Mouse (Mus musculus) heart, postnatal 36 days (tissue): Measurements from ENCODE around the gene Usp33. TPM values are rescaled to one million over a fixed set of nuclear protein-coding genes. Genes with fewer than 3 reads are reported as not detected.

ENCODE experiments used
- DNase-seq, 2 experiments: peaks; one replicate each; pipeline ENCODE4 v3.0.0; 2021 to 2022
- intact Hi-C: fragments of 180-260 bp; cut with DNase I; formaldehyde crosslinking; loops from one replicate; pipeline ENCODE4 v1.15.1; 2025
- total RNA-seq, 2 experiments: library from RNA; stranded (reverse); gene quantifications; 2 replicates each; pipeline ENCODE4 v1.2.3; 2021

The Usp33 gene
- total RNA-seq, 2 experiments from 2014 or later, result 26.3 to 26.4 TPM

DNA sequence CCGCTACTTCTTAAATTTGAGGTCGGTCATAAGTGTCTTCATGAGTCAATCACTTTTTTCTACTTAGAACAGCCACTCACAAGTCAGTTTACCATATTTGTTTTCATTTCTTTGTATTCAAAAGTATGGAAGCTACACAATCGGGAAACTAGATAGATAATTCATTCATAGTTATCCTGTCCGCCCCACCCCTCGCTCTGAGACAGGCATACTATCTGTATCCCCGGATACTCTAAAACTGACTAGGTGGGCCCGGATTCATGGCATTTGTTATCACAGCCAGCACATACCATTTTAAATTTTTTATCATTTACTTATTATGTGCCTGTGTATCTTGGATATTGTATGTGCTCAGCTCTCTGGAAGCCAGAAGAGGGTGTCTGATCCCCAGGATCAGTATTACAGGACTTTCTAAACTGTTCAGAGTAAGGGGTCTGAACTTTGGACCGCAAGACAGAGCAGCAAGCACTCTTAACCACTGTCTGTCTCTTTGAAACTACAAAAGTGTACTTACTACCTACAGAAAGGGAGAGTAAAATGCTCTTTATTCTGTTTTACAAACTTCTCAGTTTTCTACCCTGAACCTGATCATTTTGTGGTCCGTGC lies 51.2 kb downstream of the Usp33 start:
- intact Hi-C loops, result loop anchor here (1.0 to 10.0 kb wide), 2 partner anchors 80 to 317 kb away; partner anchors contain the start of gene Pigk
- DNase-seq, result no peak

DNA sequence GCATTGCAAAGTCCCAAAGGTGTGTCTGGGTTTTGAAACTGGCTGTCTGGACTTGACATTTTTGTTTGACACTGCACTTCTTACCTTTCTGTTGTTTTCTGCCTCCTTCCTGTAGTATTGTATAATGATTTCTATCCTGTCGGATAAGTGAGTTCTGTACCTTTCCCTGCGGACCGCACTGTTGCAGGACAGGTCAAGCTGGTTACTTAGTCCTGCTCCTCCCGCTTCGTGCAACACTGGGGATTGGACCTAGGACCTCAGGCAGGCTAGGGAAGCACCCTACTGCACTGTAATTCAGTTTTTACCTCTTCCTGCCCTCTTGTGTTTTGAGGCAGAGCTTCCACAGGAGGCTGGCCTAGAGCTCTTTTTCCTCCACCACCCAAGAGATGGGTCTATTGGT lies 54.2 kb downstream of the Usp33 start:
- no peak for DNase-seq
- intact Hi-C loops, result no loop called here

DNA sequence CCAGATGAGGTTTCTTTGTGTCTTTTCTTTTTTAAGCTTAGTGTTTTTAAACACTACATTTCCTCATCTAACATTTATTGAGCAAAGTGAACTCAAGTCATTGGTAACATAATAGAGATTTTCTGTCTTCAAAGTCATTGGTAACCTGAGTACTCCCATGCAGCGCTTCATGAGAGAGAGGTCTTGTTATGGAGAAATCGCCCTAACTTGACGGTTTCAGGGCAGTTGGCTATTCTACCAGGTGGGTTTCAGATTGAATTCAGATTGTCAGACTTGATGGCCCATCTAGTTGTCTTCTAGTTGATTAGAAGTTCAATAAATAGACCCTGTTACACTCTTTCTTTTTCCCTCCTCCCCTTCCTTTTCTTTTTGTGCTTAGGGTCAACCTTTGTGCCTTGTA lies 54.6 kb downstream of the Usp33 start:
- DNase-seq, result no peak

DNA sequence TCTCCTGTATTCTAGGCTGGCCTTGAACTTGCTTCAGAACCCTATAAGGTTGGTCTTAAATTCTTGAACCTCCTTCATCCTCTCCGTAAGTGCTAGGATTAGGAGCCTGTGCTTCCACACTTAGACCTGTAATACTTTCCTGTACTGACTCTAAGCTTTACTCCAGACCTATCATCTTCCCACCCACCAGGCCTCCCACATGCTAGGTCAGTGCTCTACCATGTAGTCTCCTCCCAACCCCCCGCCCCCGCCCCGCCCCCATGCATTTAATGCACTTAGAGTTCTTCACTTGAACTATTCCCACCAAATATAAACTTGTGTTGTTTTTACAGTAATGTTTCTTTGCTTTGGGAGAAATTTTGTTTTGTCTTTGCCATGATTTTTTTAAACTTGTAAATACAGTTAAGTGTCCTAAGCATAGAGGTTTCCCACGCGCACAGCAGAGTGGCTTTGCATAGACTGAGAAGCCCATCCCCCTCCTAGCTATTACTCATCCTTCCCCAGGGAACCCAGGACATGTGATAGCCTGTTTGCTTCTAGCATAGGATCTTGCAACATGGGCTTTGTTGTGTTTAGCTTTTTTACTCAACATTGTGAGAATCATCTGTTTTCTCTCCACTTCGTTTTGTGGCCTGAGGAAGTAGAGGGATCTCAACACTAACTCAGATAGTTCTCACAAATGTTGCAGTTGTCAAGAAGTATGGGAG lies 55.8 kb downstream of the Usp33 start:
- DNase-seq, result peak; percentile 49 to 53
- intact Hi-C loops, result no loop called here

More for the DNA sequence above, 54.6 kb downstream of the Usp33 start:
- intact Hi-C loops, result no loop called here

DNA sequence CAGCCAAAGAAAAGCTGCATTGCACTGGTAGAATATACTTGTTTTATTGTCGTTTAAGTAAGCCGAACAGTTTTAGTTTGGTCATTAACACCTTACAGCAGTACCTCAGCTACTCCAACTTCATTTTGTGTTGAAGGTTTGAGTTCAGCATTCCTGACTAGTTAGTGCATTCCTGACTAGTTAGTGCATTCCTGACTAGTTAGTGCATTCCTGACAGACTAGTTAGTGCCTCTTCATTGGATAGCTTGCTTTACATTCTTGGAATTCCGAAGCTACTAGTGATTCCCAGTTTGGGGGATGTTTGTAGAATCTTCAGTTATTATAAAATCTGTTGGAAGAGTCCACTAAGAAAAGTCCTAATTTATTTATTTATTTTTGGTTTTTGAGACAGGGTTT lies 56.4 kb downstream of the Usp33 start:
- no peak for DNase-seq
- intact Hi-C loops, result no loop called here

DNA sequence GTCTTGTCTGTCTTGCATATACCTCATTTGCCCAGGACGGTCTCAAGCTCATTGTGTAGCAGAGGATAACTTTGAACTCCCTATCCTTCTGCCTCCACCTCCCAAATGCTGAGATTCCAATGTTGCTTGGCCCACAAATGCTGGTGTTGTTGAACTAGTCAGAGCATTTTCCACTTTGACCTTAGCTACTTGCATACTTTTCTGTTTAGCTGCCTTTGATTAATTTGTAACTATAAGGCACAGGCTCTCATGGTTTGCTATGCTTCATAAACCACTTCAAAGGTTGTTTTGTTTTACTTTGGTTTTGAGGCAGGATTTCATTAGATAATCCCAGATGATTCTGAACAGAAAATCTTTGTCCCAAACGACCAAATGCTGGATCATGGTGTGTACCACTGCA lies 57.5 kb downstream of the Usp33 start:
- intact Hi-C loops, result no loop called here
- no peak for DNase-seq

DNA sequence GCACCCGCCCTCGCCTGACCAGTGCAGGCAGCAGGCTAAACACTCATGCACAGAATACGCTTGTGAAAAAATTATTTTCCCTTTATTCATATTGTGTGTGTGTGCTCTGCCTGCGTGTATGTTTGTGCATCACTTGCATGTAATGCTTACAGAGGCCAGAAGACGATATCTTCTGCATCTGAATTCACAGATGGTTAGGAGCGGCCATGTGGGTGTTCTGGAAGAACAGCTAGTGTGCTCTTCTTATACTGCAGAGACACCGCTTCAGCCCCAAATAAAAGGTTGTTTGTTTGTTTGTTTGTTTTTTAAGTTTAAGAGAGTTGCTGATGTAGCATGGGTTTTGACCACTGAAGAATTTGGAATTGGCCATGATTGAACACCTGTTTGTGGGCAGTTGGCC lies 59.1 kb downstream of the Usp33 start:
- DNase-seq, result no peak
- intact Hi-C loops, result no loop called here

DNA sequence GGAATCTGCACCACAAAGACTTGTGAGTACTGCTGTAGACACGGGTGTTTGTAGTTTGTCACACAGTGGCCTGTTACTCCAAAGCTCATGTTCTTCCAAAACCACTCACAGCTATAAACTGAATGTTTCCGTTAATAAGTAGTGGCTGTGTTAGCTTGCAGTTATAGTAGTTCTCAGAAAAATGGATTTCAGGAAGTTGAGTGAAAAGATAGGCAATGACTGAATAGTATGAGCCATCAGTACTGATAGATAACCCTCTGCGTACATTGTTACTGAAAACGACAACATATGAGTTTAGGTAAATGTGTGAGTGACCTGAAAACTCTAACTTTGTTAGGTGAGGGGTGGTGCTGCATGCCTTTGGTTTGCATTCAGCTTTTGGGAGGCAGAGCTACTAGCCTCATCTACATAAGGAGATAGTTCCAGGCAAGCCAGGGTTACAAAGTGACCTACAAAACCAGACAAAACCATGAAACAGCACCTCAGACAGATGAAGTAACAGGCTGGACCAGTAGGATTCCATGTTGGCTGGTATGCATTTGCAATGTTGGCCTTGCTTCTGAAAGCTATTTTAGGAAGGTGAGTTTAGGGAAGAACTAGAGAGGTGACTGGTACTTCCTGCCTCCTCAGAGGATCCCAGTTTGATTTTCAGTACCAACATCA lies 59.8 kb downstream of the Usp33 start:
- DNase-seq, result no peak
- intact Hi-C loops, result no loop called here

DNA sequence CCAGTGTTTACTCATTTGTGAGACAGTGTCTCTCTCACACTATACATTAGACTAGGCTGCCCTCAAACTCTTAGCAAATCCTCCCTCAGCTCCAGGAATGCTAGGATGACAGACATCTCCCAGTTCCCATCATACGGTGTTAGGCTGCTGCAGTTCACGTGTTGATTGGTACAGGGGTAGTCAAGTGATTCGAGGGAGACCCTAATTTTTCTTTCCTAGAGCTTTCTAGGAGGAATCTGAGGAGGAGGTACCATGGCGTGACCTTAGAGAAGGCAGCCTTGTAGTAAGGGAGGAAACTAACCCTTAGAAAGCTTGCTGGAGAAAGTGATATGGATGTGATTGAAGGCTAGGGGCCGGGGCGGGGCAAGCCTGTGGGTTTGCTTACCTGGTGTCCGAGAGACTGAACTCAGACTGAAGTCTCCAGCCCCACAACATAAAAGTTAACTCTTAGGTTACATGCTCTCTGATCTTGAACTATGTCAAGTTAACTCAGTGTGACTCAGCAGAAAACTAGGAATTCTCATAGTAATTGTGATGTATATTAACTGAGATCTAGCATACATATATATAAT lies 64.8 kb downstream of the Usp33 start:
- intact Hi-C loops, result no loop called here
- DNase-seq, result no peak

DNA sequence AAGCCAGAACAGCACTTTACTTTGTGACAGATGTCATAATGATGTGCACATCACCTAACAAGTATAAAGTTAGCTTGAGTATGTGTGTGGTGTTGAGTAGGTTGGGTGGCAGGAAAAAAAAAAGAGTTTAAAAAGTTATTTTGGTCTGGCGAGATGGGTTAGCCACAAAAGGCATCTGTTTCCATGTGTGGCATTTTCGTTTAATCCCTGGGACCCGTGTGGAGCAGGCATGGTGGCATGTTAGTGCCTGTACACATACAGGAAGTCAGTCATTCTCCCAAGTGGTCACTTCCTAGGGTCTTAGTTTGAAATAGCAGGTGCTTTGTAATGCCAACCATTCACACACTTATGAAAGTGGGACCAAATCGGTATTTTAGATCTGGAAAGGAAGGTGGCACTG lies 66.1 kb downstream of the Usp33 start:
- intact Hi-C loops, result no loop called here
- DNase-seq, result no peak

DNA sequence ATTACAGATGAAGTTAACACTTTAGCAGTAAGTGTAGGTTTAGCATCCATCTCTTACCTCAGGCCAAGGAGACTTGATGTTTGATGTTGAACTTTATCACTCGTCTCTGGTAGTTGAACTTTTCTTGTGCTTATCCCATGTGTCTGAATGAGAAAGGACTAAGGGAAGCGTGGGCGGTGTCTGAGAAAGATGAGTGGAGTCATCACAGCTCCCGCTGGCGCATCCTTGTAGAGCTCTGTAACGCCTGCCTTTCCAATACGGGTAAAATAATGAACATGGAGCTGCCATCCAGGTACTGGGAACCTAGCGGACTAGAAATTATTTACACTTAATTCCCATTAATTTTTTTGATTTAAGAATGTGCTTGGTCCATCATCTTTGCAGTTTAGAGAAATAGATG lies 82.6 kb downstream of the Usp33 start:
- DNase-seq, result no peak
- intact Hi-C loops, result no loop called here

DNA sequence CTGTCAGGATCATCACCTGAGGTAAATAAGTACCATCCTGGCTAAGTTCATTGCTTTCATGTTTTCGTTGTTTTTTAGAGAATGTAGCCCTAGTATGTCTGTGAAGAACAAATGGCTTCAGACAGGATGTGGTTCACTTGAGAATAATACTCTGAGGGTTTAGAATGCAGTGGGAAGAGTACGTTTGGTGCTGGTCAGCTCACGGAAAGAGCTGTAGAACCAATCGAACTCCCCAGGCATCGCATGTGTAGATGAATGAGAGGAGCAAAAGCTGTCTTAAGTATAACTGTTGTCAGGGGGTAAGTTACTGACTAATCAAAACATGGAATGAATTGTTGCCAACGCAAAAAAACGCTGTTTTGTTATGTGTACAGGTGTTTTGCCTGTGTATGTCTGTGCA lies 86.4 kb downstream of the Usp33 start:
- intact Hi-C loops, result no loop called here
- DNase-seq, result no peak

DNA sequence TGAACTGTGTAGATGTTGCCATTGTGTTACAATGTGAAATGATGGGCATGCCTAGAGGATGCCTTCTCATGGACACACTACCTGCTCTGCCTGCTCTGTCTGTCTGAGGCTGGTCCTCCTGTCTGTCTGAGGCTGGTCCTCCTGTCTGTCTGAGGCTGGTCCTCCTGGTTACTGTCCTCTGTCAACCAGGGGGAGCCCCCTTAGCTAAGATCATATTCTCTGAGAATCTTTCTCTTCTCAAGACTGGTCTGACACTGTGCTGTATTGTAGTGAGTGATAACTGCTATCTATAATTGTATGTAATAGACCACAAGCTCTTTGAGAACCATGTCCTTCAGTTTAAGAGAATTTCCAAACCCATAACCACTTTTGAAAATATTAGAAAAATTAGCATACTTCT lies 89.3 kb downstream of the Usp33 start:
- intact Hi-C loops, result no loop called here
- no peak for DNase-seq

DNA sequence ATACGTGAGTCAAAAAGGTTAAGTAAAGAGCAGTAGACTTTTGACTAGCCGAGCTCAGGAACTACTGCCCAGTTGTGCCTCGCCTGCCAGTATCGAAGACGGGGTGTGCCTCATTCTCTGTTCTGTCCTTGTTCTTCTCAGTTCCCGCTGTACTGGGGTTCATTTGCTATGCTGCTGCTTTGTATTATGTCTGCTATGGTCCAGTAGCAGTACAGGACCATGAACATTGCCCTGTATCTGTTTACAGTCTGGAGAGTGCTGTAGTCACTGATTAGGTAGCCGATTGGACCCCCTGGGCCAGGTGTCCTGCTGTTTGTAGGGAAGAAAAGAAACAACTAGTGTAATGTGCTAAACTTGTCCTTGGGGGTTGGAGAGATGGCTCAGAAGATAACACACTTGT lies 91.8 kb downstream of the Usp33 start:
- intact Hi-C loops, result no loop called here
- DNase-seq, result no peak

DNA sequence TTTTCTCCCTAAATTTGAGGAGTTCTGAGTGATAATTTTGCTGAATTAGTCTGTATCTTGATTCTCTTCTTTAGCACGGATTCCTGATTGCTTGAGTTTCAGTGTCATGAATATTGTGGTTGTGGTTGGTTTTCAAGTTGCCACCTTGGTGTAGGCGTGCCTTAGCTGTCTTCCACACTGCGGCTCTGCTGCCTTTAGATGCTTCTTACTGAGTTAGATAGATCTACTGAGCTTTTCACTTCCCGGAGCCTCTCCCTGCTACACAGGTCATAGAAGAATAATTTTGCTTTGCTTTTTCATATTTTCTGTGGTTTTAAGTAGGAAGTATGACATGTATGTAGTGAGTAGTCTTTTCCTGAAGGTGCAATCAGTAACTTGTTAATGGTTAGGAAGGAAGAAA lies 96.5 kb downstream of the Usp33 start:
- DNase-seq, result no peak
- intact Hi-C loops, result no loop called here

Other genes starting within 250 kb of the Usp33 start
- gene Gipc2, start 180.2 kb upstream of the Usp33 start, total RNA-seq, result 1 to 10 TPM; 3.5 to 3.6 TPM
- 100 to 1,000 TPM in 1 of 2 experiments, 10 to 100 TPM in 1; 98.1 to 111 TPM for gene Dnajb4, start 136.2 kb upstream of the Usp33 start, total RNA-seq
- 10 to 100 TPM; 50.8 to 56.1 TPM for gene Fubp1, start 136.1 kb upstream of the Usp33 start, total RNA-seq
- 100 to 1,000 TPM; 341 to 349 TPM for gene Nexn, start 80.1 kb upstream of the Usp33 start, total RNA-seq
- gene Miga1, start 6.1 kb upstream of the Usp33 start, total RNA-seq, result 10 to 100 TPM in 1 of 2 experiments, 1 to 10 TPM in 1; 9.3 to 11.3 TPM
- gene Zzz3, start 49.0 kb downstream of the Usp33 start, total RNA-seq, result 10 to 100 TPM; 20.5 to 24.1 TPM